Mouse (Mus musculus): ENCODE measurements around the gene Actl6b. TPM values are rescaled to one million over a fixed set of nuclear protein-coding genes. Genes with fewer than 3 reads are reported as not detected.

Actl6b gene
- polyA plus RNA-seq, 1 experiment from 2014 or later, result 0.45 TPM

DNA sequence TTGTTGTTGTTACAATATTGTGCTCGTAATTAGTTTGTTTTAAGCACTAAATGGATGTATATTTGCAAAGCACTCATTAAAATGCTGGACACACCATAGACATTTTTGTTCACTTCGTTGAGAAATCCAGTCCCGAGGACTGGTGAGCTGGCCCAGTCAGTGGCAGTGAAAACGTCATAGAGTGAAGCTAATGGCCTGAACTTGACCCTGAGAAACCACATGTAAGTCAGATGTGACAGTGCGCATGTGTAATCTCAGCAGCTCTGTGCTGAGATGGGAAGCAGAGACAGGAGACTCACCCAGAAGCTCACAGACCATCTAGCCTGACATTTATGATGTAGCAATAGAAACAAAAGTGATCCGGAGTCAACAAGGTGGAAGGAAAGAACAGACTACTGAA is 8.4 kb upstream of the Actl6b start:
- Histone ChIP-seq H3K27ac (no peak overlapping the region), H3K9me3 (no peaks in the 10 kb centered on the region), H3K36me3 (no peaks in the 10 kb centered on the region), H3K9ac (no peak overlapping the region), H3K4me2 (replicated peaks) (no peak overlapping the region), H3K4me3 (no peak overlapping the region), H3K27me3 (no peaks in the 10 kb centered on the region), H3K4me1 (no peaks in the 10 kb centered on the region)
- ATAC-seq (ENCODE audit: low FRiP score, low read depth), result no peak
- WGBS, result 60% methylated on average over 6 of the region's 6 CpGs

- H3K9ac ChIP-seq, result no peak overlapping the region
- H3K36me3 ChIP-seq, result no peaks in the 10 kb centered on the region
- ATAC-seq (ENCODE audit: low FRiP score, low read depth), result no peak
- H3K27ac ChIP-seq, result no peak overlapping the region
- H3K4me1 ChIP-seq, result no peaks in the 10 kb centered on the region
- WGBS, result 70% methylated on average over 4 of the region's 4 CpGs
- no peak overlapping the region for H3K4me2 ChIP-seq (replicated peaks)
- H3K27me3 ChIP-seq, result no peaks in the 10 kb centered on the region
- H3K9me3 ChIP-seq, result no peaks in the 10 kb centered on the region
- H3K4me3 ChIP-seq, result no peak overlapping the region
Observed at GRCm38 (mm10) chr5:137545596-137545995, 7.7 kb upstream of the Actl6b start.

DNA sequence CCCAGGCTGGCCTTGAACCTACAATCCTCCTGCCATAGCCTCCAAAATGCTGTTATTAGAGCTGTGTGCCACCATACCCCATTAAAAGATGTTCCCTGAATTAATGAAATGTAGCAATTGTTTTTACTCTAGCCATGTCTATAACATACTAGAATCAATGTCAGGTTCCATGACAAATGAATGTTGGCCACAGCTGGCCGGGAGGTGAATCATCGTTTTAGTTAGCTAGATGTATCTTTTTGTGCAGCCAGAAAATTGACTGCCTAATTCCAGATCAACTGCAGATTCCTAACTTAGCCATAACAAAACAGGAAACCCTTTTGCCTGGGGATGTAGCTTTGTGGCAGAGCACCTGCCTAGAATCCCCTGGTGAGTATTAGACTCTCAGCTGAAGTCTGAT is 3.5 kb upstream of the Actl6b start:
- Histone ChIP-seq H3K4me3 (no peak overlapping the region), H3K9me3 (no peaks in the 10 kb centered on the region), H3K9ac (no peak overlapping the region), H3K27ac (no peak overlapping the region), H3K4me2 (replicated peaks) (no peak overlapping the region), H3K27me3 (peaks cover 14% of the 10 kb centered on the region), H3K36me3 (no peaks in the 10 kb centered on the region), H3K4me1 (peaks cover 8% of the 10 kb centered on the region; the same call in 1 of the 2 replicates)
- ATAC-seq (ENCODE audit: low FRiP score, low read depth), result no peak
- 91% methylated on average over 2 of the region's 2 CpGs for WGBS

DNA sequence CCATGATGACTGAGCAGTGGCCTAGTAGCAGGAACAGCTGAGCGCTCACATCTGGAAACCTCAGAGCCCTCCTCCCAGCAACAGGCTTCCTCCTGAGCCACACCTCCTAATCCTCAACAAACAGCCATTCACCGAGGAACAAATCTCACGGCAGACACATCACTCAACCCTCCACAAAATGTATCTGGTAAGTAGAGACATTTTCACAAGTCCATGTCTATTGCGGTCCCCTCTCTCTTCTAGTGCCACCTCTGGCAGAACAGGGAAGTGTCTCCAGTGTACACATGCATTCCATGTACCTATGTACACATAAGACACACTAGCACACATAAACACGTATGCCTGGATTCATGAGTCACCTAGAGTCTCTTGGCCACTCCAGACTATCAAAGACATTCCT is 2.2 kb upstream of the Actl6b start:
- Histone ChIP-seq H3K27ac (no peak overlapping the region), H3K9ac (no peak overlapping the region), H3K27me3 (peaks cover 19% of the 10 kb centered on the region), H3K36me3 (no peaks in the 10 kb centered on the region), H3K4me2 (replicated peaks) (no peak overlapping the region), H3K4me3 (no peak overlapping the region), H3K9me3 (no peaks in the 10 kb centered on the region), H3K4me1 (peaks cover 8% of the 10 kb centered on the region; the same call in 1 of the 2 replicates)
- no peak for ATAC-seq (ENCODE audit: low FRiP score, low read depth)
- 76% methylated on average over 5 of the region's 5 CpGs for WGBS

DNA sequence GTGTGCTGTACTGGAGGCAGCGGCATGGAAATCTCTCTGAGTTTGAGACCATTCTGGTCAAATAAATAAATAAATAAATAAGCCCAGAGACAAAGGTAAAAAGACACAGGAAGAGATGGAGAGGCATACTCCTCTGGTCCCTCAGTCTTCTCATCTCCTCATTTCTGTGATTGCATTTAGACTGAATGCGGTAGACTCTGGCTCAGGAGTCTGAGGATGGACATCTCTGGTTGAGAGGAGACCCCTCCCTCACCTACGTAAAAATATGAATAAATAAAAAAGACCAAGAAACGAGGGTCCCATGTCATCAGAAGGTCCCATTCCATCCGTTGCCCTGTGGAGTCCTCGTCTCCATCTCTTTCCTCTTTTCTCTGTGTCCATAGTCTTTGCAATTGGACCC is 317 bp upstream of the Actl6b start:
- 32% methylated on average over 6 of the region's 6 CpGs for WGBS
- Histone ChIP-seq H3K4me1 (peaks cover 8% of the 10 kb centered on the region; the same call in 1 of the 2 replicates), H3K27ac (no peak overlapping the region), H3K9me3 (no peaks in the 10 kb centered on the region), H3K9ac (no peak overlapping the region), H3K36me3 (no peaks in the 10 kb centered on the region), H3K4me2 (replicated peaks) (peak overlapping the region; percentile 53), H3K27me3 (peaks cover 19% of the 10 kb centered on the region), H3K4me3 (peak overlapping the region; percentile 19)
- ATAC-seq (ENCODE audit: low FRiP score, low read depth), result no peak

DNA sequence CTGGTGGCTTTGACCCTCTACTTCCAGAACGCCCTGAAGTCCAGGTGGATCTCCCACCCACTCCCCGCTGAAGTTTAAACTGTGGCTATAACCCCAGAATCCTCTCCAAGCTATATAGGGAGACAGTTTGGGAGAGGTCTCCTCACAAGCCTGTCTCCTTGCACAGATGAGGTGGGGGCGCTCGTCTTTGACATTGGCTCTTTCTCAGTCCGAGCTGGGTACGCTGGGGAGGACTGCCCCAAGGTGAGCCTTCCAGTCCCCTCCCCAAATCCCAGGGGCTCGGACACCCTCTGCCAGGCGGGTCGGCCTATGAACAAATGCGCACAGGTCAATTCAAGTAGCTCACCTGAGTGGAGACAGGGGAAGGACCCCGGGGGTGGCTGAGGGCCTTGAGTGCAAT is 581 bp downstream of the Actl6b start:
- Histone ChIP-seq H3K4me1 (peaks cover 8% of the 10 kb centered on the region; the same call in 1 of the 2 replicates), H3K36me3 (no peaks in the 10 kb centered on the region), H3K9me3 (no peaks in the 10 kb centered on the region), H3K27ac (no peak overlapping the region), H3K27me3 (peaks cover 19% of the 10 kb centered on the region), H3K4me3 (no peak overlapping the region), H3K4me2 (replicated peaks) (peak overlapping the region; percentile 53; the same call in 1 of the 2 replicates), H3K9ac (no peak overlapping the region)
- 44% methylated on average over 11 of the region's 11 CpGs for WGBS
- ATAC-seq (ENCODE audit: low FRiP score, low read depth), result 0 out of 2 replicates have a peak, but pooled peaks have one; percentile 36

GRCm38 (mm10) chr5:137561556-137561955 is 8.2 kb downstream of the Actl6b start:
- no peak overlapping the region for H3K27ac ChIP-seq
- no peaks in the 10 kb centered on the region for H3K36me3 ChIP-seq
- H3K9ac ChIP-seq, result no peak overlapping the region
- no peaks in the 10 kb centered on the region for H3K4me1 ChIP-seq
- ATAC-seq (ENCODE audit: low FRiP score, low read depth), result no peak
- H3K4me2 ChIP-seq (replicated peaks), result no peak overlapping the region
- H3K27me3 ChIP-seq, result no peaks in the 10 kb centered on the region
- no peak overlapping the region for H3K4me3 ChIP-seq
- 62% methylated on average over 6 of the region's 6 CpGs for WGBS
- H3K9me3 ChIP-seq, result no peaks in the 10 kb centered on the region

- Histone ChIP-seq H3K4me3 (no peak overlapping the region), H3K36me3 (no peaks in the 10 kb centered on the region), H3K9me3 (no peaks in the 10 kb centered on the region), H3K27me3 (no peaks in the 10 kb centered on the region), H3K4me1 (no peaks in the 10 kb centered on the region), H3K9ac (no peak overlapping the region), H3K4me2 (replicated peaks) (no peak overlapping the region), H3K27ac (no peak overlapping the region)
- WGBS, result 72% methylated on average over 10 of the region's 10 CpGs
- ATAC-seq (ENCODE audit: low FRiP score, low read depth), result no peak
Observed at GRCm38 (mm10) chr5:137562965-137563364, 9.6 kb downstream of the Actl6b start.

DNA sequence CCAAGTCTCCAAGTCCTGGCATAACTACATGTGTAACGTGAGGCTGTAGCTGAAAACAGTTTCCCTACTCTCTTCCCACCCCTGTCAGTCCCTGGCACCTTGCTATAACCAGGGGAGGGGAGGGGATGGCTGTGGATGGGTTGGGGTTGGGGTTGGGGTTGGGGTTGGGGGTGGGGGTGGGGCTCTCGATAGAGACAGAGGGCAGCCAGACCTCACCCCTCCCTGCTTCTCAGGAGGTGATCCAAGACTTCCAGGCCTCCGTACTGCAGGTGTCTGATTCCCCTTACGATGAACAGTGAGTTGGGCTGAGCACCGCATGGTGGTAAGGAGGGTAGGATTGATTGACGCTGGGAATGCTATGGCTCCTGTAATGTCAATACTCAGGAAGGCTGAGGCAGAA is 12.4 kb downstream of the Actl6b start:
- Histone ChIP-seq H3K4me1 (no peaks in the 10 kb centered on the region), H3K9me3 (no peaks in the 10 kb centered on the region), H3K27ac (no peak overlapping the region), H3K9ac (no peak overlapping the region), H3K4me3 (no peak overlapping the region), H3K27me3 (no peaks in the 10 kb centered on the region), H3K36me3 (no peaks in the 10 kb centered on the region), H3K4me2 (replicated peaks) (no peak overlapping the region)
- WGBS, result 65% methylated on average over 6 of the region's 6 CpGs
- no peak for ATAC-seq (ENCODE audit: low FRiP score, low read depth)

GRCm38 (mm10) chr5:137566416-137566815 is 13.1 kb downstream of the Actl6b start:
- Histone ChIP-seq H3K4me3 (no peak overlapping the region), H3K27ac (no peak overlapping the region), H3K9me3 (no peaks in the 10 kb centered on the region), H3K4me2 (replicated peaks) (no peak overlapping the region), H3K9ac (no peak overlapping the region), H3K36me3 (no peaks in the 10 kb centered on the region), H3K4me1 (no peaks in the 10 kb centered on the region), H3K27me3 (no peaks in the 10 kb centered on the region)
- 89% methylated on average over 5 of the region's 5 CpGs for WGBS
- no peak for ATAC-seq (ENCODE audit: low FRiP score, low read depth)

GRCm38 (mm10) chr5:137568223-137568798 is 15.0 kb downstream of the Actl6b start:
- Histone ChIP-seq H3K9ac (no peak overlapping the region), H3K4me3 (no peak overlapping the region), H3K36me3 (no peaks in the 10 kb centered on the region), H3K27ac (no peak overlapping the region), H3K4me2 (replicated peaks) (no peak overlapping the region), H3K27me3 (peaks cover 3% of the 10 kb centered on the region; the same call in 1 of the 2 replicates), H3K9me3 (no peaks in the 10 kb centered on the region), H3K4me1 (no peaks in the 10 kb centered on the region)
- no peak for ATAC-seq (ENCODE audit: low FRiP score, low read depth)
- 85% methylated on average over 8 of the region's 8 CpGs for WGBS

DNA sequence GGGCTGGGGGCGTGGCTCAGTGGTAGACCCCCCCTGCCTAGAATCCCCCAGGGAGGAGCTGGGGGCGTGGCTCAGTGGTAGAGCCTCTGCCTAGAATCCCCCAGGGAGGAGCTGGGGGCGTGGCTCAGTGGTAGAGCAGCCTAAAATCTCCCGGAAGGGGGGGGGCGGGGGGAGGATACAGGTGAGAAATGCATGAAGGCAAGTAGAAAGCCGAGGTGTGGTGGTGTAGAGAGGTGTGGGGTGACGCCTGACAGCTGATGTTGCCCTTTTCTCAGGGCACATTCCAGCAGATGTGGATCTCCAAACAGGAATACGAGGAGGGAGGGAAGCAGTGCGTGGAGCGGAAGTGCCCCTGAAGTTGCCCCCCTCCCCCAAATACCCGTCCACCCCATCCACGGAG is 15.7 kb downstream of the Actl6b start:
- no peak for ATAC-seq (ENCODE audit: low FRiP score, low read depth)
- Histone ChIP-seq H3K9ac (no peak overlapping the region), H3K4me2 (replicated peaks) (no peak overlapping the region), H3K36me3 (no peaks in the 10 kb centered on the region), H3K27me3 (peaks cover 10% of the 10 kb centered on the region), H3K27ac (no peak overlapping the region), H3K9me3 (no peaks in the 10 kb centered on the region), H3K4me1 (no peaks in the 10 kb centered on the region), H3K4me3 (no peak overlapping the region)
- WGBS, result 65% methylated on average over 12 of the region's 12 CpGs

DNA sequence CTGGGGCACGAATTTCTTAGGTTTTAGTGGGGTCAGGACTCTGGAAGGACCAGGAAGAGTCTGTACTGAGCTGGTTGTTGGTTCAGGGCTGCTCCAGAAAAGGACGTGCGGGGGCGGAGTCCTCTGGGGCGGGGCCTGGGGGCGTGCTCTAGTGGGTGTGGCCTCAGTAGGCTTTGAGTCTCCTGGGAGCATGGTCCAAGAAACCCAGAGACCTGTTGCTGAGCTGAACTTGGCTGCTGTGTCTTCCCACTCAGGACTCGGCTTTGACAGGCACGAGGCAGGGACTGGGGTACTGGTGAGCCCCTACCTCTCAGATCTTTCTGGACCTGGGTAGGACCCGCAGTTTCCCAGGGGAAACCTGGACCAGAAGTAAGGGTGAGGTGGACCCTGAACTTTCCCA is 16.3 kb downstream of the Actl6b start, which contains the start of gene Tfr2:
TSS of gene Tfr2 (plus strand) at position 176 of the 400 bp plus-strand sequence.
- Histone ChIP-seq H3K4me3 (no peak within 1 kb of the TSS), H3K27ac (no peak within 1 kb of the TSS), H3K36me3 (no peaks in the 10 kb centered on the region), H3K9me3 (no peaks in the 10 kb centered on the region), H3K4me1 (no peaks in the 10 kb centered on the region), H3K9ac (no peak within 1 kb of the TSS), H3K4me2 (replicated peaks) (0 out of 2 replicates have a peak within 1 kb of the TSS, but pooled peaks have one; percentile 11), H3K27me3 (peaks cover 16% of the 10 kb centered on the region)
- WGBS, result 31% methylated on average over 9 of the region's 9 CpGs
- ATAC-seq (ENCODE audit: low FRiP score, low read depth), result peak; percentile 11; the same call in 1 of the 2 replicates

All from limb, embryonic 13.5 days (tissue).